Mouse (Mus musculus) embryonic facial prominence, embryonic 15.5 days (tissue): Measurements from ENCODE around the gene Sec1. TPM values are rescaled to one million over a fixed set of nuclear protein-coding genes. Genes with fewer than 3 reads are reported as not detected.

Experiments used
- ATAC-seq: fragments of 200-750 bp; cut with Nextera tagmentation; 2 replicates; pipeline ENCODE4 v1.8.0; 2017; ENCODE audit warnings: low read depth, moderate TSS enrichment; ENCODE audit not compliant: insufficient number of reproducible peaks, low FRiP score, low TSS enrichment
- H3K27ac ChIP-seq: fragments of 300-500 bp; sonication (generic); replicated peaks from 2 replicates; pipeline ENCODE4 v1.5.1; 2015; ENCODE audit warnings: mild to moderate bottlenecking, inconsistent platforms
- H3K27me3 ChIP-seq: fragments of 300-500 bp; sonication (generic); 2 replicates; pipeline ENCODE4 v1.6.1; 2015; ENCODE audit warnings: inconsistent platforms
- H3K36me3 ChIP-seq: fragments of 300-500 bp; sonication (generic); 2 replicates; pipeline ENCODE4 v1.6.1; 2015; ENCODE audit warnings: mild to moderate bottlenecking, inconsistent platforms
- H3K4me1 ChIP-seq: fragments of 300-500 bp; sonication (generic); 2 replicates; pipeline ENCODE4 v1.6.1; 2015; ENCODE audit warnings: inconsistent platforms
- H3K4me2 ChIP-seq: fragments of 300-500 bp; sonication (generic); replicated peaks from 2 replicates; pipeline ENCODE4 v1.6.1; 2015; ENCODE audit warnings: mild to moderate bottlenecking, inconsistent platforms
- H3K4me3 ChIP-seq: fragments of 300-500 bp; sonication (generic); replicated peaks from 2 replicates; pipeline ENCODE4 v1.5.1; 2015; ENCODE audit warnings: mild to moderate bottlenecking, inconsistent platforms
- H3K9ac ChIP-seq: fragments of 300-500 bp; sonication (generic); 2 replicates; pipeline ENCODE4 v1.6.1; 2015; ENCODE audit warnings: inconsistent platforms
- H3K9me3 ChIP-seq: fragments of 300-500 bp; sonication (generic); replicated peaks from 2 replicates; pipeline ENCODE4 v1.6.1; 2016; ENCODE audit warnings: inconsistent platforms
- WGBS: fragments of 180-500 bp; shearing (Covaris S2); methylation state at CpG from one replicate; pipeline ENCODE4 v1.1.7; 2015; 5-methylcytosine and 5-hydroxymethylcytosine counted together
- polyA plus RNA-seq: library from polyadenylated mRNA; unstranded; fragments of >200 nt; fragmentation: Nextera tagmentation; extraction: Ambion mirVana; gene quantifications from 2 replicates; pipeline ENCODE4 v1.2.1, GENCODE M21; 2015

Gene Sec1
- polyA plus RNA-seq = 9.6 and 11.1 TPM in 2 replicates

GRCm38 (mm10) chr7:45693921-45694591 is at the start of gene Sec1:
Gene Sec1 (minus strand): TSS chr7:45694402.
- H3K36me3 ChIP-seq = no peaks in the 10 kb centered on the region
- no peak within 1 kb of the TSS for H3K4me3 ChIP-seq
- H3K9me3 ChIP-seq = no peaks in the 10 kb centered on the region
- no peak within 1 kb of the TSS for H3K4me2 ChIP-seq
- H3K27me3 ChIP-seq = peaks cover 8% of the 10 kb centered on the region
- peaks cover 17% of the 10 kb centered on the region for H3K4me1 ChIP-seq
- H3K9ac ChIP-seq = no peak within 1 kb of the TSS
- 92% methylated on average over 50 of the region's 50 CpGs for WGBS
- peak within 1 kb of the TSS; percentile 83 for H3K27ac ChIP-seq
- no peak for ATAC-seq

GRCm38 (mm10) chr7:45742338-45742737 is 48.1 kb upstream of the Sec1 start:
- Histone ChIP-seq H3K9ac (no peak overlapping the region), H3K36me3 (no peaks in the 10 kb centered on the region), H3K9me3 (no peaks in the 10 kb centered on the region), H3K27ac (no peak overlapping the region), H3K4me3 (peak overlapping the region; percentile 32), H3K27me3 (no peaks in the 10 kb centered on the region), H3K4me1 (0 out of 2 replicates have a peak, but pooled peaks cover 5% of the 10 kb centered on the region), H3K4me2 (peak overlapping the region; percentile 43)
- WGBS = 23% methylated on average over 19 of the region's 19 CpGs
- 0 out of 2 replicates have a peak, but pooled peaks have one; percentile 8 for ATAC-seq

GRCm38 (mm10) chr7:45741777-45742176 is 47.6 kb upstream of the Sec1 start:
- no peaks in the 10 kb centered on the region for H3K9me3 ChIP-seq
- no peak overlapping the region for H3K9ac ChIP-seq
- H3K27ac ChIP-seq = no peak overlapping the region
- no peaks in the 10 kb centered on the region for H3K36me3 ChIP-seq
- 27% methylated on average over 11 of the region's 11 CpGs for WGBS
- H3K4me1 ChIP-seq = 0 out of 2 replicates have a peak, but pooled peaks cover 5% of the 10 kb centered on the region
- peak overlapping the region; percentile 43 for H3K4me2 ChIP-seq
- peak overlapping the region; percentile 32 for H3K4me3 ChIP-seq
- peak; percentile 25; the same call in 1 of the 2 replicates for ATAC-seq
- H3K27me3 ChIP-seq = no peaks in the 10 kb centered on the region

- H3K4me3 ChIP-seq = no peak overlapping the region
- WGBS = 84% methylated on average over 12 of the region's 12 CpGs
- no peak overlapping the region; the same call in 1 of the 2 replicates for H3K4me2 ChIP-seq
These were observed 47.1 kb upstream of the Sec1 start for GRCm38 (mm10) chr7:45741308-45741707.

GRCm38 (mm10) chr7:45739820-45740219 is 45.6 kb upstream of the Sec1 start:
- no peaks in the 10 kb centered on the region for H3K9me3 ChIP-seq
- H3K36me3 ChIP-seq = no peaks in the 10 kb centered on the region
- no peaks in the 10 kb centered on the region for H3K27me3 ChIP-seq
- H3K4me1 ChIP-seq = 0 out of 2 replicates have a peak, but pooled peaks cover 5% of the 10 kb centered on the region
- no peak overlapping the region for H3K27ac ChIP-seq
- no peak overlapping the region for H3K4me3 ChIP-seq
- H3K4me2 ChIP-seq = no peak overlapping the region
- ATAC-seq = no peak
- no peak overlapping the region for H3K9ac ChIP-seq
- WGBS = 55% methylated on average over 10 of the region's 10 CpGs

More at GRCm38 (mm10) chr7:45741308-45741707, 47.1 kb upstream of the Sec1 start:
- Histone ChIP-seq H3K27ac (no peak overlapping the region), H3K9me3 (no peaks in the 10 kb centered on the region), H3K36me3 (no peaks in the 10 kb centered on the region), H3K9ac (no peak overlapping the region), H3K4me1 (0 out of 2 replicates have a peak, but pooled peaks cover 5% of the 10 kb centered on the region), H3K27me3 (no peaks in the 10 kb centered on the region)
- no peak for ATAC-seq

DNA sequence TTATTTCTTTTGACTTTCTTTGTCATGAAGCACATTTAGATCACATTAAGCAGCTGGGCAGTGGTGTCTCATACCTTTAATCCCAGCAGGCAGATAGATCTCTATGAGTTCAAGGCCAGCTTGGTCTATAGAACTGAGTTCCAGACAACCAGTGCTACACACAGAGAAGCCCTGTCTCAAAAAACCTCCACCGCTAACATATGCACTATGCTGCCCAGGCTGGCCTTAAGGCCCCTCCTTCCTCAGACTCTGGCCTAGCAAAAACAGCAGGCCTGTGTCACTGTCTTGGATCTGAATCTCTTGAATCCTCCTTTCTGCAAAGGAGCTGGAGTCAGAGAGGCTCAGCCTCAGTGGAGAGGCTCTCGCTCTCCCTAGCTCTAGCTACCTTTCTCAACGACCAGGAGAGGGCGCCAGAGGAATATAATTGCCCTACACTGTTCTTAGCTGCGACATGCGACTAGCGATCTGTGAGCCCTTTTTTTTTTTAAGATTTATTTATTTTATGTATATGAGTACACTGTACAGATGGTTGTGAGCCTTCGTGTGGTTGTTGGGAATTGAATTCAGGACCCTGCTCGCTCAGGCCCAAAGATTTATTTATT is 45.1 kb upstream of the Sec1 start:
- 0 out of 2 replicates have a peak, but pooled peaks cover 5% of the 10 kb centered on the region for H3K4me1 ChIP-seq
- H3K36me3 ChIP-seq = no peaks in the 10 kb centered on the region
- no peak overlapping the region for H3K27ac ChIP-seq
- H3K9me3 ChIP-seq = no peaks in the 10 kb centered on the region
- no peaks in the 10 kb centered on the region for H3K27me3 ChIP-seq
- no peak overlapping the region for H3K9ac ChIP-seq
- no peak overlapping the region for H3K4me2 ChIP-seq
- WGBS = 6% methylated on average over 9 of the region's 9 CpGs
- H3K4me3 ChIP-seq = no peak overlapping the region
- ATAC-seq = peak; percentile 61; the same call in 1 of the 2 replicates

- Histone ChIP-seq H3K36me3 (0 out of 2 replicates have a peak, but pooled peaks cover 4% of the 10 kb centered on the region), H3K27ac (no peak overlapping the region), H3K4me2 (no peak overlapping the region), H3K4me1 (peaks cover 13% of the 10 kb centered on the region), H3K9me3 (no peaks in the 10 kb centered on the region), H3K9ac (no peak overlapping the region), H3K4me3 (no peak overlapping the region), H3K27me3 (no peaks in the 10 kb centered on the region)
- WGBS = 75% methylated on average over 5 of the region's 5 CpGs
- no peak for ATAC-seq
These were observed 39.3 kb upstream of the Sec1 start for GRCm38 (mm10) chr7:45733477-45733876.

DNA sequence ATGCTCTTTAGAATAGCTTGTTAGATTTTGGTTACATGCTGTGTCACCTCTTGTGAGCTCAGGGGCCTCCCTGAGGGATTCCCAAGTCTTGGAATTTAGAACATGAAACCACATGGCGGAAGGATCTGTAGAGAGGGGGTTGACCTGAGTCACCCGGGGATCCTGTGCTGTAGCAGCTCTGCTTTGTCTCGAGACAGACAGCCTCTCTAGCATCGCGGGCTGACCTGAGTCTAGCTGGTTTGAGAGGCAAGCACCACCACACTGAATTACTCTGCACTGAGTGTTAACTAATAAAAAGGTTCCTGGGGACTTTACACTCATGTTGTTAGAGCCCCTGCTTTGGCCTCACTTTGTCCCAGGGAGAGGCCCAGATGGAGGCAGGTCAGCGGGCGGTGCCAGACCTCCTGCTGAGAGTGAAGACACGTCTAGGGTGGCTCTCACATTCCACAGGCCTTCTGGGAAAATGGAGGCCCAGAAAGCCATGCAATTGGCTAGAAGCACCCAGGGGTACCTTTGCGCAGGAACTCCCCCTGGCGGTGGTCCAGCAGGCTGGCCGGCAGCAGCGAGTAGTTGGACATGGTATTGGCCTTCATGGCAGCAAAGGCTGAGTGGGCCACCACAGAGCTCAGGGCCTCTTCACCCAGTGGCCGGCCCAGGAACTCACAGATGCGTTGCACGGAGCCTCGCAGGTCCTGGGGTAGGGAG is 36.7 kb upstream of the Sec1 start:
- H3K4me1 ChIP-seq = peaks cover 13% of the 10 kb centered on the region
- no peak overlapping the region for H3K9ac ChIP-seq
- 16% methylated on average over 16 of the region's 16 CpGs for WGBS
- peak overlapping the region; percentile 25; the same call in 1 of the 2 replicates for H3K27ac ChIP-seq
- no peaks in the 10 kb centered on the region for H3K9me3 ChIP-seq
- H3K36me3 ChIP-seq = peaks cover 22% of the 10 kb centered on the region
- H3K27me3 ChIP-seq = no peaks in the 10 kb centered on the region
- no peak overlapping the region for H3K4me3 ChIP-seq
- no peak overlapping the region for H3K4me2 ChIP-seq
- ATAC-seq = no peak

- 77% methylated on average over 3 of the region's 3 CpGs for WGBS
- Histone ChIP-seq H3K36me3 (peaks cover 52% of the 10 kb centered on the region), H3K4me2 (no peak overlapping the region), H3K27ac (no peak overlapping the region), H3K27me3 (no peaks in the 10 kb centered on the region), H3K9ac (no peak overlapping the region), H3K4me3 (no peak overlapping the region), H3K4me1 (peaks cover 13% of the 10 kb centered on the region), H3K9me3 (no peaks in the 10 kb centered on the region)
- ATAC-seq = no peak
These were observed 33.4 kb upstream of the Sec1 start for GRCm38 (mm10) chr7:45727625-45728024.

DNA sequence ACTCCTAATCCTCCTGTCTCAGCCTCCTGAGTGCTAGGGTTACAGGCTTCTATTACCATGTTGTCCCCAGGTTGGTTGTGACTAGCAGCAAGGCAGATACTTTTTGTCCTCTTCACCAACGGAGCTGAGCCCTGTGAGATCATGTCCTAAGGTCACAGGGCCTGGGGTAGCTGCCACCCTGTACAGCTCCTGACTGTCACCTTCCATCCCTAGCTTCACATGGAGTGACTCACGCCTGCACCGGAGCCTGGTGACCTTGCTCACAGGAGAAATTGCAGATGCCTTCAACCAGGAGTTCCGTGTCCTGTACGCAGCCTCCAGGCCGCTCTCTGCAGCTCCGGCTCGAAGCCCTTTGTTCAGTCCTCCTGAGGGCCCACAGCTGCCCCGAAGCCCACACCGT is 32.2 kb upstream of the Sec1 start:
- H3K4me1 ChIP-seq = peaks cover 13% of the 10 kb centered on the region
- H3K4me3 ChIP-seq = no peak overlapping the region
- no peak overlapping the region for H3K4me2 ChIP-seq
- H3K36me3 ChIP-seq = peaks cover 64% of the 10 kb centered on the region
- no peak overlapping the region for H3K9ac ChIP-seq
- no peak overlapping the region for H3K27ac ChIP-seq
- H3K9me3 ChIP-seq = no peaks in the 10 kb centered on the region
- no peak for ATAC-seq
- no peaks in the 10 kb centered on the region for H3K27me3 ChIP-seq
- 91% methylated on average over 10 of the region's 10 CpGs for WGBS

DNA sequence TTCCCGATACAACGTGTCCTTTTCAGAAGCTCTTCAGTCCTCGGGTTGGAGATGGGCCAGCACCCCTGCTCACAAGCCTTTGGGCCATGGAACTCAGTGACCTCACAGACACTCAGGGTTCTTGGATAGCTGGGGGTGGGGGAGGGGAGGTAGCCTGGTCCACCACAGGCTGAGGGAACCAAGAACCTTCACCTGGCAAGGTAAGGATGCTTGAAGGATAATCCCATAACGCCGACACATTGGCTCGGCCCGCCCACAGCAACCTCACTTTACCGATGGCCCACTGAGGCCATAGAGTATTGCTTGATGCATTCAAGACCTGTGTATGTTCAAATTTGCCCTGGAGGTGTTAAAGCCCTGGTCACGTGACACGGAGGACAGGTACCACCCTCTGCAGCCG is 31.5 kb upstream of the Sec1 start, which contains the start of gene Spaca4:
Spaca4 (minus strand) TSS at position 101 of the 400 bp plus-strand sequence.
- no peak within 1 kb of the TSS for H3K4me2 ChIP-seq
- no peaks in the 10 kb centered on the region for H3K9me3 ChIP-seq
- ATAC-seq = no peak
- H3K27me3 ChIP-seq = no peaks in the 10 kb centered on the region
- H3K27ac ChIP-seq = no peak within 1 kb of the TSS
- no peak within 1 kb of the TSS for H3K4me3 ChIP-seq
- H3K4me1 ChIP-seq = peaks cover 7% of the 10 kb centered on the region
- 92% methylated on average over 11 of the region's 11 CpGs for WGBS
- no peak within 1 kb of the TSS for H3K9ac ChIP-seq
- H3K36me3 ChIP-seq = peaks cover 70% of the 10 kb centered on the region
